Mouse (Mus musculus) urinary bladder, adult 18-20 months (tissue): ENCODE data around the gene Mmp1b.
"Not testable (repeated sequence)": the region's sequence is repeated elsewhere in the genome, so short reads cannot be mapped to it uniquely, and the experiment has no call there.

Source experiments
- DNase-seq, 2 experiments: peaks; one replicate each; pipeline ENCODE4 v3.0.0; 2022; ENCODE audit warnings: low spot score in 2 of 2, mixed read lengths in 2 of 2

Mmp1b gene

GRCm38 (mm10) chr9:7387947-7388346, at the start of gene Mmp1b:
TSS of gene Mmp1b (minus strand) at chr9:7388047.
- no peak for DNase-seq

- DNase-seq, result not testable (repeated sequence)
Measured at GRCm38 (mm10) chr9:7396556-7396955, 8.7 kb upstream of the Mmp1b start.

- DNase-seq, result no peak
Measured at GRCm38 (mm10) chr9:7354535-7354934, 33.3 kb downstream of the Mmp1b start.

- DNase-seq, result no peak
Measured at GRCm38 (mm10) chr9:7345513-7345912, 42.3 kb downstream of the Mmp1b start.

- no peak for DNase-seq
Measured at GRCm38 (mm10) chr9:7344107-7344506, 43.7 kb downstream of the Mmp1b start, which contains the start of gene Mmp12. TSS of gene Mmp12 (plus strand) at chr9:7344381.

GRCm38 (mm10) chr9:7336740-7337483, 50.9 kb downstream of the Mmp1b start:
- no peak for DNase-seq

GRCm38 (mm10) chr9:7335766-7336680, 51.8 kb downstream of the Mmp1b start:
- no peak for DNase-seq

GRCm38 (mm10) chr9:7331847-7332246, 56.0 kb downstream of the Mmp1b start:
- no peak for DNase-seq
